Mouse (Mus musculus) central nervous system, embryonic 11.5 days (tissue): ENCODE data around the gene Dnajb3. TPM values are rescaled to one million over a fixed set of nuclear protein-coding genes. Genes with fewer than 3 reads are reported as not detected.

Experiments
- polyA plus RNA-seq: library from polyadenylated mRNA; depleted of rRNA; stranded (reverse); fragments of >200 nt; gene quantifications from 2 replicates; pipeline ENCODE4 v1.2.3, GENCODE M21; 2012; rRNA removed

Gene Dnajb3
- 8.1 and 9.4 TPM in 2 replicates for polyA plus RNA-seq

GRCm38 (mm10) chr1:88205294-88205922 is at the start of gene Dnajb3:
Gene Dnajb3 (minus strand): TSS chr1:88205782.

GRCm38 (mm10) chr1:88226670-88227379 is 21.2 kb upstream of the Dnajb3 start, which contains the start of gene Mroh2a:
Gene Mroh2a (plus strand): TSS chr1:88226986.

GRCm38 (mm10) chr1:88211812-88212211 is 6.2 kb upstream of the Dnajb3 start, which contains the start of gene Ugt1a1:
Gene Ugt1a1 (plus strand): TSS chr1:88211959.

GRCm38 (mm10) chr1:88200456-88200855 is 5.1 kb downstream of the Dnajb3 start, which contains the start of gene Ugt1a2:
Gene Ugt1a2 (plus strand): TSS chr1:88200601.

GRCm38 (mm10) chr1:88165711-88166110 is 39.9 kb downstream of the Dnajb3 start, which contains the start of gene Ugt1a5:
Gene Ugt1a5 (plus strand): TSS chr1:88166012.

Other genes with a start within 250 kb of the Dnajb3 start
- gene Usp40, start 197.2 kb downstream of the Dnajb3 start, polyA plus RNA-seq = 19.9 and 29.0 TPM in 2 replicates
- not detected in 2 replicates for gene Ugt1a10, start 150.4 kb downstream of the Dnajb3 start, polyA plus RNA-seq
- not detected in 2 replicates for gene Ugt1a9, start 135.0 kb downstream of the Dnajb3 start, polyA plus RNA-seq
- not detected in 2 replicates for gene Ugt1a8, start 118.0 kb downstream of the Dnajb3 start, polyA plus RNA-seq
- gene Ugt1a7c, start 110.7 kb downstream of the Dnajb3 start, polyA plus RNA-seq = 0.53 and 0.65 TPM in 2 replicates
- gene Ugt1a6b, start 102.5 kb downstream of the Dnajb3 start, polyA plus RNA-seq = 0.07 TPM in 1 of 2 replicates, not detected in the other
- gene Ugt1a6a, start 71.0 kb downstream of the Dnajb3 start, polyA plus RNA-seq = 0.29 and 0.59 TPM in 2 replicates
- gene Ugt1a5, start 39.8 kb downstream of the Dnajb3 start, polyA plus RNA-seq = 0.04 TPM in 1 of 2 replicates, not detected in the other
- gene Ugt1a2, start 5.2 kb downstream of the Dnajb3 start, polyA plus RNA-seq = 0.06 TPM in 1 of 2 replicates, not detected in the other
- 0.12 TPM in 1 of 2 replicates, not detected in the other for gene Ugt1a1, start 6.2 kb upstream of the Dnajb3 start, polyA plus RNA-seq
- 0.10 TPM in 1 of 2 replicates, not detected in the other for gene Mroh2a, start 21.2 kb upstream of the Dnajb3 start, polyA plus RNA-seq
- 257 and 303 TPM in 2 replicates for gene Hjurp, start 71.9 kb upstream of the Dnajb3 start, polyA plus RNA-seq
- 0.02 TPM in 2 replicates for gene Trpm8, start 71.9 kb upstream of the Dnajb3 start, polyA plus RNA-seq
- 2.7 and 7.3 TPM in 2 replicates for gene Spp2, start 201.2 kb upstream of the Dnajb3 start, polyA plus RNA-seq